Mouse (Mus musculus) right cerebral cortex, postnatal 14 days (tissue): ENCODE results near the gene Tcl1b4.

Source experiments
- DNase-seq: peaks from one replicate; pipeline ENCODE4 v3.0.0; 2022

Gene Tcl1b4

DNA sequence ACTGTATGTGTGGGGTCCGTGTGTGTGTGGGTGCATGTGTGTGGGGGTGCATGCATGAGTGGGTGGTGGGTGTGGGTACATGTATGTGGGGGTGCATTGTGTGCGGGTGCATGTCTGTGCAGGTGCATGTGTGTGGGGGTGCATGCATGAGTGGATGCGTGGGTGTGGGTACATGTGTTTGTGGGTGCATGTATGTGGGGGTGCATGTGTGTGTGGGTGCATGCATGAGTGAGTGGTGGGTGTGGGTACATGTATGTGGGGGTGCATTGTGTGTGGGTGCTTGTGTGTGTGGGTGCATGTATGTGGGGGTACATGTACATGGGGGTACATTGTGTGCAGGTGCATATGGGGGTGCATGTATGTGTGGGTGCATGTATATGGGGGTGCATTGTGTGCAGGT is 52.0 kb downstream of the Tcl1b4 start:
- no peak for DNase-seq
